Mouse (Mus musculus) CH12.LX (cell line): ENCODE measurements around the gene Hist1h3e. TPM values are rescaled to one million over a fixed set of nuclear protein-coding genes. Genes with fewer than 3 reads are reported as not detected.

Experiments
- DNase-seq: peaks from one replicate; pipeline ENCODE4 v3.0.0-alpha.2; 2013; ENCODE audit errors: extremely low read depth
- H3K27ac ChIP-seq: 2 replicates; pipeline ENCODE4 v1.5.1; 2012; ENCODE audit warnings: low read depth, mild to moderate bottlenecking, control low read depth, moderate library complexity; ENCODE audit not compliant: insufficient read depth
- H3K27me3 ChIP-seq: replicated peaks from 2 replicates; pipeline ENCODE3; 2012; ENCODE audit warnings: inconsistent platforms
- H3K36me3 ChIP-seq, 2 experiments: replicated peaks in 1 of 2; 2 replicates each; pipeline versions ENCODE3 to v1.6.1; 2012; ENCODE audit warnings: inconsistent platforms in 1 of 2, low read length in 1 of 2, mild to moderate bottlenecking in 1 of 2, mixed read lengths in 1 of 2, moderate library complexity in 1 of 2; ENCODE audit not compliant: control insufficient read depth in 1 of 2, insufficient read depth in 1 of 2
- H3K4me1 ChIP-seq, 2 experiments: 2 replicates each; pipeline ENCODE4 v1.6.1; 2012; ENCODE audit warnings: inconsistent platforms in 1 of 2, moderate library complexity in 1 of 2; ENCODE audit not compliant: insufficient read depth in 2 of 2, control insufficient read depth in 1 of 2
- H3K4me2 ChIP-seq: 2 replicates; pipeline ENCODE4 v1.6.1; 2012; ENCODE audit warnings: low read depth, mild to moderate bottlenecking, control low read depth; ENCODE audit not compliant: poor library complexity, insufficient read depth, severe bottlenecking
- H3K4me3 ChIP-seq, 3 experiments: fragments of 150-350 bp in 1 of 3; sonication (generic) in 1 of 3; replicated peaks in 1 of 3; 2 replicates each; pipeline versions ENCODE3 to v1.5.1; 2011 to 2012; ENCODE audit warnings: low read depth in 2 of 3, low read length in 2 of 3, mild to moderate bottlenecking in 2 of 3, moderate library complexity in 2 of 3, control low read depth in 1 of 3, improper control_type of control experiment in 1 of 3, inconsistent platforms in 1 of 3, mixed read lengths in 1 of 3; ENCODE audit not compliant: poor library complexity in 1 of 3
- H3K79me2 ChIP-seq: replicated peaks from 2 replicates; pipeline ENCODE4 v1.6.1; 2012; ENCODE audit warnings: mild to moderate bottlenecking, moderate library complexity; ENCODE audit not compliant: control insufficient read depth, poor library complexity, insufficient read depth, severe bottlenecking; ENCODE audit errors: extremely low read depth
- H3K9ac ChIP-seq: 2 replicates; pipeline ENCODE4 v1.6.1; 2012; ENCODE audit warnings: low read depth, mild to moderate bottlenecking, control low read depth, moderate library complexity; ENCODE audit not compliant: insufficient read depth
- H3K9me3 ChIP-seq: replicated peaks from 2 replicates; pipeline ENCODE3; 2012; ENCODE audit warnings: low read length, inconsistent platforms, mixed read lengths
- BHLHE40 ChIP-seq: IDR thresholded peaks from 2 replicates; pipeline ENCODE4 v1.6.1; 2011; ENCODE audit warnings: mild to moderate bottlenecking, low read depth, low read length, improper control_type of control experiment
- CHD1 ChIP-seq: IDR thresholded peaks from 2 replicates; pipeline ENCODE4 v1.6.1; 2012; ENCODE audit warnings: low read depth, low read length, improper control_type of control experiment, inconsistent platforms
- CHD2 ChIP-seq: IDR thresholded peaks from 2 replicates; pipeline ENCODE4 v1.6.1; 2011; ENCODE audit warnings: low read length, improper control_type of control experiment
- CTCF ChIP-seq, 2 experiments: IDR thresholded peaks in 1 of 2; conservative IDR thresholded peaks in 1 of 2; 2 replicates each; pipeline ENCODE4 v1.5.1; 2011 to 2012; ENCODE audit warnings: low read depth in 2 of 2, low read length in 2 of 2, improper control_type of control experiment in 1 of 2, inconsistent platforms in 1 of 2, mild to moderate bottlenecking in 1 of 2, moderate library complexity in 1 of 2
- E2F4 ChIP-seq: IDR thresholded peaks from 2 replicates; pipeline ENCODE4 v1.6.1; 2011; ENCODE audit warnings: low read depth, low read length, improper control_type of control experiment; ENCODE audit not compliant: insufficient replicate concordance
- ELF1 ChIP-seq: IDR thresholded peaks from 2 replicates; pipeline ENCODE4 v1.6.1; 2014; ENCODE audit warnings: low read depth, mild to moderate bottlenecking, inconsistent platforms, low read length, improper control_type of control experiment
- EP300 ChIP-seq: IDR thresholded peaks from 2 replicates; pipeline ENCODE4 v1.6.1; 2011; ENCODE audit warnings: low read length, improper control_type of control experiment
- ETS1 ChIP-seq: conservative IDR thresholded peaks from 2 replicates; pipeline ENCODE4 v1.6.1; 2012; ENCODE audit warnings: low read depth, mild to moderate bottlenecking, inconsistent platforms, low read length, improper control_type of control experiment, moderate library complexity
- GABPA ChIP-seq: IDR thresholded peaks from 2 replicates; pipeline ENCODE4 v1.6.1; 2012; ENCODE audit warnings: low read depth, low read length, improper control_type of control experiment, inconsistent platforms; ENCODE audit not compliant: insufficient replicate concordance
- HCFC1 ChIP-seq: IDR thresholded peaks from 2 replicates; pipeline ENCODE4 v1.6.1; 2012; ENCODE audit warnings: low read depth, mild to moderate bottlenecking, inconsistent platforms, low read length, improper control_type of control experiment
- IRF4 ChIP-seq: IDR thresholded peaks from 2 replicates; pipeline ENCODE4 v1.6.1; 2014; ENCODE audit warnings: low read depth, mild to moderate bottlenecking, inconsistent platforms, low read length, improper control_type of control experiment
- JUN ChIP-seq: IDR thresholded peaks from 2 replicates; pipeline ENCODE4 v1.6.1; 2011; ENCODE audit warnings: low read depth, mild to moderate bottlenecking, low read length, improper control_type of control experiment, moderate library complexity; ENCODE audit not compliant: insufficient read depth
- JUND ChIP-seq: conservative IDR thresholded peaks from 2 replicates; pipeline ENCODE4 v1.6.1; 2011; ENCODE audit warnings: low read depth, low read length, improper control_type of control experiment
- KAT2A ChIP-seq: IDR thresholded peaks from 2 replicates; pipeline ENCODE4 v1.6.1; 2012; ENCODE audit warnings: low read length, improper control_type of control experiment, inconsistent platforms; ENCODE audit not compliant: insufficient replicate concordance
- MAFK ChIP-seq: IDR thresholded peaks from 2 replicates; pipeline ENCODE4 v1.6.1; 2011; ENCODE audit warnings: low read length, improper control_type of control experiment; ENCODE audit not compliant: insufficient replicate concordance
- MAX ChIP-seq: IDR thresholded peaks from 2 replicates; pipeline ENCODE4 v1.6.1; 2011; ENCODE audit warnings: low read length, improper control_type of control experiment
- MAZ ChIP-seq: IDR thresholded peaks from 2 replicates; pipeline ENCODE4 v1.6.1; 2012; ENCODE audit warnings: low read depth, mild to moderate bottlenecking, inconsistent platforms, low read length, improper control_type of control experiment, moderate library complexity
- MEF2A ChIP-seq: IDR thresholded peaks from 2 replicates; pipeline ENCODE4 v1.6.1; 2014; ENCODE audit warnings: low read depth, mild to moderate bottlenecking, inconsistent platforms, low read length, improper control_type of control experiment, borderline replicate concordance
- MXI1 ChIP-seq: IDR thresholded peaks from 2 replicates; pipeline ENCODE4 v1.6.1; 2011; ENCODE audit warnings: mild to moderate bottlenecking, low read depth, low read length, improper control_type of control experiment
- MYC ChIP-seq: IDR thresholded peaks from 2 replicates; pipeline ENCODE4 v1.6.1; 2011; ENCODE audit warnings: low read depth, mild to moderate bottlenecking, improper control_type of control experiment, low read length
- NELFE ChIP-seq: IDR thresholded peaks from 2 replicates; pipeline ENCODE4 v1.6.1; 2011; ENCODE audit warnings: low read depth, low read length, improper control_type of control experiment
- NRF1 ChIP-seq: IDR thresholded peaks from 2 replicates; pipeline ENCODE4 v1.6.1; 2014; ENCODE audit warnings: low read depth, mild to moderate bottlenecking, inconsistent platforms, low read length, improper control_type of control experiment, moderate library complexity
- PAX5 ChIP-seq: IDR thresholded peaks from 2 replicates; pipeline ENCODE4 v1.6.1; 2012; ENCODE audit warnings: low read length, inconsistent platforms, mixed read lengths
- POLR2A ChIP-seq: IDR thresholded peaks from 2 replicates; pipeline ENCODE4 v1.6.1; 2011; ENCODE audit warnings: low read depth, mild to moderate bottlenecking, improper control_type of control experiment, low read length
- POLR2AphosphoS2 ChIP-seq: IDR thresholded peaks from 2 replicates; pipeline ENCODE4 v1.6.1; 2011; ENCODE audit warnings: low read depth, low read length, improper control_type of control experiment
- RAD21 ChIP-seq: IDR thresholded peaks from 2 replicates; pipeline ENCODE4 v1.6.1; 2011; ENCODE audit warnings: low read depth, mild to moderate bottlenecking, low read length, improper control_type of control experiment, moderate library complexity
- RCOR1 ChIP-seq: conservative IDR thresholded peaks from 2 replicates; pipeline ENCODE4 v1.6.1; 2012; ENCODE audit warnings: low read depth, mild to moderate bottlenecking, inconsistent platforms, low read length, improper control_type of control experiment
- SIN3A ChIP-seq: IDR thresholded peaks from 2 replicates; pipeline ENCODE4 v1.6.1; 2012; ENCODE audit warnings: low read length, improper control_type of control experiment, inconsistent platforms
- SMC3 ChIP-seq: IDR thresholded peaks from 2 replicates; pipeline ENCODE4 v1.6.1; 2011; ENCODE audit warnings: low read depth, low read length, improper control_type of control experiment
- TBP ChIP-seq: conservative IDR thresholded peaks from 2 replicates; pipeline ENCODE4 v1.6.1; 2011; ENCODE audit warnings: low read depth, low read length, improper control_type of control experiment
- TCF12 ChIP-seq: IDR thresholded peaks from 2 replicates; pipeline ENCODE4 v1.6.1; 2014; ENCODE audit warnings: low read depth, mild to moderate bottlenecking, inconsistent platforms, low read length, improper control_type of control experiment
- UBTF ChIP-seq: IDR thresholded peaks from 2 replicates; pipeline ENCODE4 v1.6.1; 2012; ENCODE audit warnings: low read depth, mild to moderate bottlenecking, inconsistent platforms, low read length, improper control_type of control experiment, moderate library complexity
- USF1 ChIP-seq: IDR thresholded peaks from 2 replicates; pipeline ENCODE4 v1.6.1; 2014; ENCODE audit warnings: low read depth, mild to moderate bottlenecking, inconsistent platforms, low read length, improper control_type of control experiment
- USF2 ChIP-seq: conservative IDR thresholded peaks from 2 replicates; pipeline ENCODE4 v1.6.1; 2011; ENCODE audit warnings: low read depth, low read length, improper control_type of control experiment
- ZC3H11A ChIP-seq: IDR thresholded peaks from 2 replicates; pipeline ENCODE4 v1.6.1; 2012; ENCODE audit warnings: low read depth, mild to moderate bottlenecking, inconsistent platforms, low read length, improper control_type of control experiment
- ZKSCAN1 ChIP-seq: IDR thresholded peaks from 2 replicates; pipeline ENCODE4 v1.6.1; 2012; ENCODE audit warnings: low read depth, inconsistent platforms, low read length, improper control_type of control experiment, borderline replicate concordance
- ZMIZ1 ChIP-seq: IDR thresholded peaks from 2 replicates; pipeline ENCODE4 v1.6.1; 2012; ENCODE audit warnings: low read depth, mild to moderate bottlenecking, inconsistent platforms, low read length, improper control_type of control experiment
- ZNF384 ChIP-seq: IDR thresholded peaks from 2 replicates; pipeline ENCODE4 v1.6.1; 2012; ENCODE audit warnings: low read depth, low read length, improper control_type of control experiment, inconsistent platforms
- dilution Hi-C: fragments of 300-500 bp; cut with MboI; formaldehyde crosslinking; loops from 2 replicates; pipeline ENCODE4 v1.14.3; 2020; ENCODE audit warnings: low sequenced_read_pairs; ENCODE audit not compliant: extremely low pct_unique_long_range_greater_than_20kb, extremely low pct_ligation_motif_present
- in situ Hi-C: fragments of 300-500 bp; cut with MboI; formaldehyde crosslinking; loops from 3 replicates; pipeline ENCODE4 v1.14.3; 2019; ENCODE audit warnings: low sequenced_read_pairs, low pct_ligation_motif_present, low pct_unique_long_range_greater_than_20kb, mixed read lengths
- polyA plus RNA-seq: library from polyadenylated mRNA; unstranded; fragments of >175 nt; gene quantifications from 2 replicates; pipeline ENCODE4 v1.2.1, GENCODE M21; 2012; ENCODE audit warnings: low read depth; ENCODE audit not compliant: insufficient read length
- total RNA-seq, 2 experiments: library from RNA; depleted of rRNA; stranded (reverse); fragments of 300-350 nt in 1 of 2; fragments of >200 nt in 1 of 2; gene quantifications; 2 replicates each; pipeline ENCODE4 v1.2.3; 2012 to 2014

Gene Hist1h3e
- total and polyA plus RNA-seq, 3 experiments, result 3.1 to 1,484 (median 24.2) TPM

DNA sequence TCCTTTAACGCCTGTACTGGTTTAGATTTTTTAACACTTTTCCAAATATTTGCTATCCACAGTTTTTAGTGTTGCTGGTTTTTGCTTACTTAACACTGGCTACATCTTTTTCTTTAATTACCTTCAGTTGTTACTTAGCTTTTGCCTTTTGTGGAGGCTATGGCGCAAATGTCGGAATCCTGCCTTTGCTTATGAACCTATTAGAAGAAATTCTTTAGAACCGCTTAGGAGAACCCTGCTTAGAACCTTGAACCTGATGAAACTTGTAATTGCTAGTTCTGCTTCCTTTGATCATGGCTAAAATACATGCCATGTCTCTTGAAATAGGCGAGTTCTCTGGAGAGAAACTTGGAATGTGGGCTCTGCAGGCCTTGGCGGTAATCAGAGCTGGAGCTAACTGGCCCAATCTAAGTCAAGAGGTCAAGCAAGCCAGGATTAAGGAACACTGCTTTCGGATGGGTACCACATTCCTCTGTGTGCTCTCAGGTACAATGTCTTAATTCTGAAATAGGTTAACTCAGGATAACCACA is 14.2 kb upstream of the Hist1h3e start:
- peaks cover 0 to 23% of the 10 kb centered on the region in 2 experiments; a peak in 2 of 4 replicates for H3K4me1 ChIP-seq
- H3K27me3 ChIP-seq, result no peaks in the 10 kb centered on the region
- no peaks in the 10 kb centered on the region for H3K79me2 ChIP-seq
- in situ Hi-C loops, result no loop called here
- no peak for DNase-seq
- peak overlapping the region; percentile 58 for H3K4me2 ChIP-seq
- TF ChIP-seq BHLHE40 (no peak), TCF12 (no peak), RCOR1 (peak; percentile 69; the same call in 1 of the 2 replicates), POLR2A (peak; percentile 75), GABPA (no peak), HCFC1 (no peak; the same call in 1 of the 2 replicates), USF1 (no peak), TBP (no peak), MAFK (no peak), IRF4 (no peak), ETS1 (no peak), ELF1 (no peak), CHD2 (0 out of 2 replicates have a peak, but pooled peaks have one; percentile 55), JUND (no peak), EP300 (no peak), JUN (no peak), MEF2A (no peak), RAD21 (no peak), E2F4 (no peak), POLR2AphosphoS2 (peak; percentile 99), PAX5 (no peak), SIN3A (peak; percentile 50; the same call in 1 of the 2 replicates), MYC (peak; percentile 27; the same call in 1 of the 2 replicates), KAT2A (no peak), ZKSCAN1 (no peak), ZC3H11A (no peak), NELFE (peak; percentile 63), MAX (no peak), NRF1 (no peak), USF2 (no peak), ZMIZ1 (peak; percentile 73; the same call in 1 of the 2 replicates), ZNF384 (no peak), CHD1 (peak; percentile 96), CTCF (conservative IDR thresholded peaks at IDR 0.05 in 1 of 2, IDR thresholded peaks at IDR 0.05 in 1 of 2; ENCODE audit: low read depth in 2 of 2, low read length in 2 of 2) (no peak), MAZ (no peak), UBTF (no peak), SMC3 (no peak; the same call in 1 of the 2 replicates), MXI1 (peak; percentile 3; the same call in 1 of the 2 replicates)
- TF ChIP-seq, all 38 proteins: peak for 10
- H3K4me3 ChIP-seq, result peak overlapping the region; percentile 19 to 69 (median 46)
- no peaks in the 10 kb centered on the region for H3K9me3 ChIP-seq
- no peaks in the 10 kb centered on the region for H3K36me3 ChIP-seq
- peak overlapping the region; percentile 88 for H3K9ac ChIP-seq
- H3K27ac ChIP-seq, result peak overlapping the region; percentile 77
- dilution Hi-C loops, result no loop called here
